Mouse (Mus musculus): ENCODE measurements around the gene Cadm4.

GRCm38 (mm10) chr7:24546634-24547389 lies 65.0 kb downstream of the Cadm4 start:
- no peak for TF ChIP-seq CTCF (conservative IDR thresholded peaks at IDR 0.05; ENCODE audit: low read length)
- no peak for TF ChIP-seq NANOG (IDR thresholded peaks at IDR 0.05; ENCODE audit: borderline replicate concordance, low read length)
- no peak for TF ChIP-seq POU5F1 (IDR thresholded peaks at IDR 0.05; ENCODE audit: borderline replicate concordance, low read length)

All from E14TG2a.4 (cell line).